Mouse (Mus musculus) heart, embryonic 14.5 days (tissue): Measurements from ENCODE around the gene Colgalt2. TPM values are rescaled to one million over a fixed set of nuclear protein-coding genes. Genes with fewer than 3 reads are reported as not detected.

Source experiments
- polyA plus RNA-seq: library from polyadenylated mRNA; unstranded; fragments of >200 nt; fragmentation: Nextera tagmentation; extraction: Ambion mirVana; gene quantifications from 2 replicates; pipeline ENCODE4 v1.2.1, GENCODE M21; 2014

Colgalt2 gene
- polyA plus RNA-seq, 1 experiment from 2014 or later, result 2.8 TPM

Other genes with a start within 250 kb of the Colgalt2 start
- 52.0 and 58.1 TPM in 2 replicates for gene Tsen15, start 13.1 kb upstream of the Colgalt2 start, polyA plus RNA-seq